Mouse (Mus musculus): Measurements from ENCODE around the gene Macrod2.

Gene Macrod2

GRCm38 (mm10) chr2:141312136-141312948, 917.2 kb downstream of the Macrod2 start:
- no peak for DNase-seq (ENCODE audit: low spot score)

- DNase-seq (ENCODE audit: low spot score): no peak
Measured at GRCm38 (mm10) chr2:141315349-141315748, 920.2 kb downstream of the Macrod2 start.

- no peak for DNase-seq (ENCODE audit: low spot score)
Measured at GRCm38 (mm10) chr2:141323956-141324460, 928.9 kb downstream of the Macrod2 start.

GRCm38 (mm10) chr2:141327296-141327695, 932.2 kb downstream of the Macrod2 start:
- DNase-seq (ENCODE audit: low spot score): no peak

GRCm38 (mm10) chr2:141337708-141338107, 942.6 kb downstream of the Macrod2 start:
- no peak for DNase-seq (ENCODE audit: low spot score)

- no peak for DNase-seq (ENCODE audit: low spot score)
Measured at GRCm38 (mm10) chr2:141343988-141344535, 949.0 kb downstream of the Macrod2 start.

GRCm38 (mm10) chr2:141352623-141353022, 957.5 kb downstream of the Macrod2 start:
- no peak for DNase-seq (ENCODE audit: low spot score)

GRCm38 (mm10) chr2:141388632-141389031, 993.5 kb downstream of the Macrod2 start:
- no peak for DNase-seq (ENCODE audit: low spot score)

GRCm38 (mm10) chr2:141391229-141391628, 996.1 kb downstream of the Macrod2 start:
- no peak for DNase-seq (ENCODE audit: low spot score)

- no peak for DNase-seq (ENCODE audit: low spot score)
Measured at GRCm38 (mm10) chr2:141394806-141395205, 999.7 kb downstream of the Macrod2 start.

GRCm38 (mm10) chr2:141408766-141409165, 1013.7 kb downstream of the Macrod2 start:
- no peak for DNase-seq (ENCODE audit: low spot score)

GRCm38 (mm10) chr2:141416436-141416835, 1021.3 kb downstream of the Macrod2 start:
- DNase-seq (ENCODE audit: low spot score): no peak

- DNase-seq (ENCODE audit: low spot score): no peak
Measured at GRCm38 (mm10) chr2:141416855-141417544, 1021.9 kb downstream of the Macrod2 start.

- no peak for DNase-seq (ENCODE audit: low spot score)
Measured at GRCm38 (mm10) chr2:141419806-141420205, 1024.7 kb downstream of the Macrod2 start.

- no peak for DNase-seq (ENCODE audit: low spot score)
Measured at GRCm38 (mm10) chr2:141434084-141434483, 1039.0 kb downstream of the Macrod2 start.

- DNase-seq (ENCODE audit: low spot score): no peak
Measured at GRCm38 (mm10) chr2:141434731-141435570, 1039.8 kb downstream of the Macrod2 start.

- no peak for DNase-seq (ENCODE audit: low spot score)
Measured at GRCm38 (mm10) chr2:141441896-141442295, 1046.8 kb downstream of the Macrod2 start.

- DNase-seq (ENCODE audit: low spot score): no peak
Measured at GRCm38 (mm10) chr2:141449078-141449680, 1054.1 kb downstream of the Macrod2 start.

- DNase-seq (ENCODE audit: low spot score): no peak
Measured at GRCm38 (mm10) chr2:141463946-141464345, 1068.8 kb downstream of the Macrod2 start.

- no peak for DNase-seq (ENCODE audit: low spot score)
Measured at GRCm38 (mm10) chr2:141472791-141473190, 1077.7 kb downstream of the Macrod2 start.

GRCm38 (mm10) chr2:141477585-141477984, 1082.5 kb downstream of the Macrod2 start:
- DNase-seq (ENCODE audit: low spot score): no peak
